Mouse (Mus musculus): ENCODE measurements at regions not wholly inside any gene's neighbourhood (a gene's known extent, or its start where the extent isn't known, plus 50 kb on each side); places are given as distances from the start of the nearest gene placed in this dataset.
A peak's percentile ranks its signal among the peaks of the same experiment; 100 is the strongest.

DNA sequence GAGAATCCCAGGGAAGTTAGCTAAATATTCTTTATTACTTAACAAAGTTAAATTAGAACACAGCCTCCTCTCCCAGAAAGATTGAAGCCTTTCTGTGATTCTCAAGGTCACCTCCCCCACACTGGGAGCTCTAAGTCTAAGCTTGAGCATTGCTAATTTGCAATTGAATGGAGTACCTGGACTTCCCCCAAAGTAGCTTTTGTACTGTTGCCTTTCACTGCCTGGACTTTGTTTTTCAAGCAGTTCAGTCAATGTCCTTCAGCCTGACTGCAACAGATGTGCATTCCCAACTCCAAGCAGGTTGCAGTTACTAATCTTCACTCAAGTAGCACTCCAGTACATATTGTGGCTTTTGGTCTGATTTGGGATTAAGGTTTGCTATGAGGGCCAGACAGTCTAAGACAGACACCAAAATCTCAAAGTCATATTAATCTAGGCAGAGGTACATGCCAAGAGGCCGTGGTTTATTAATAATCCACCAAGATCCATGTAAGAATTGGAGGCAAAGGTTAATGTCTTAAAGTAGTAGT lies 1142.8 kb downstream of the Nxph1 start:
- DNase-seq (ENCODE audit: low read depth): peak; percentile 4
- TF ChIP-seq CTCF (IDR thresholded peaks at IDR 0.05; ENCODE audit: borderline replicate concordance, extremely low read depth, insufficient read depth, insufficient read length) (no peak), POLR2A (IDR thresholded peaks at IDR 0.05; ENCODE audit: borderline replicate concordance, extremely low read depth, insufficient read depth, insufficient read length, poor library complexity, severe bottlenecking) (no peak)

DNA sequence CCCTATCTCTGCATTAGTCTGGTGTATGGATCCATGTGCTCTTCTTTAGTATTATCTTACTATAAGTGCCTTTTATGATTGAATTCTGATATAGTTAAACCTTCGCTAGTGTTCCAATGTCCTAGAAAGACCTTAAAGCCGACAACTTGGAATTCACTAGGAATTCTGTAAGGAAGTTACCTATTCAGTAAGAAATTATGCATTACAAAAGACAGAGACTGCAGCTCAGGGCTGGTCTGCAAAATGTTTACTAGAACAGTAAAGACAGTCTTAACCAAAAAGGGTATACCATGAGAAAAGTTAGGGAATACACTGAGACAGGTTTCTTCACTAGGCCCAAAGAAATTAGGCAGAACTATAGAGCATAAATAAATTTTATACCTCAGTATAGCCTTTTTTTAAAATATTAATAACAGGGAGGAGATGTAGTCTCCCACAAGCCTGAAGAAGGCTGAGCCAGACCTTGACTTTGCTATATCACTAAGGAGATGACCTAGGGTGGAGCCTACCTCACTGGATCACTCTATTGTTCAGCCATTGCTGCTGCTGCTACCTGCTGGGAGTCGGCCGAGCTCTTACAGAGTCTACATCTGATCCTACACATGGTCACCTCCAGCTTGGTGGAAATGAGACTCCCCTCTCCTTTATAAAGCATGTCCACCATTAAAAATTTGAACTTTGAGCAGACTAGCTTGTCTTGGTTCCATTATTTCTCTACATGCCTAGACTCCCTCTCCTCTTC lies 1143.9 kb downstream of the Nxph1 start:
- TF ChIP-seq CTCF (IDR thresholded peaks at IDR 0.05; ENCODE audit: borderline replicate concordance, extremely low read depth, insufficient read depth, insufficient read length): no peak
- TF ChIP-seq POLR2A (IDR thresholded peaks at IDR 0.05; ENCODE audit: borderline replicate concordance, extremely low read depth, insufficient read depth, insufficient read length, poor library complexity, severe bottlenecking): no peak
- DNase-seq (ENCODE audit: low read depth): no peak

Measured in brain, embryonic 14.5 days (tissue).